Mouse (Mus musculus) forebrain, embryonic 11.5 days (tissue): ENCODE measurements around the gene Tdo2. TPM values are rescaled to one million over a fixed set of nuclear protein-coding genes. Genes with fewer than 3 reads are reported as not detected.

Experiments
- ATAC-seq: fragments of 200-750 bp; cut with Nextera tagmentation; replicated peaks from 2 replicates; pipeline ENCODE4 v1.8.0; 2017; ENCODE audit warnings: moderate TSS enrichment; ENCODE audit not compliant: low FRiP score
- DNase-seq: peaks from one replicate; pipeline ENCODE4 v3.0.0-alpha.2; 2017; ENCODE audit warnings: low spot score
- H3K27ac ChIP-seq: fragments of 300-500 bp; sonication (generic); 2 replicates; pipeline ENCODE4 v1.5.1; 2014; ENCODE audit warnings: low read depth, low read length
- H3K27me3 ChIP-seq: fragments of 300-500 bp; sonication (generic); 2 replicates; pipeline ENCODE4 v1.6.1; 2014; ENCODE audit warnings: mild to moderate bottlenecking, low read length, mixed read lengths; ENCODE audit not compliant: control insufficient read depth, insufficient read depth
- H3K36me3 ChIP-seq: fragments of 300-500 bp; sonication (generic); 2 replicates; pipeline ENCODE4 v1.6.1; 2014; ENCODE audit warnings: mild to moderate bottlenecking, low read length, moderate library complexity, mixed read lengths; ENCODE audit not compliant: control insufficient read depth, insufficient read depth
- H3K4me1 ChIP-seq: fragments of 300-500 bp; sonication (generic); replicated peaks from 2 replicates; pipeline ENCODE4 v1.6.1; 2014; ENCODE audit warnings: low read length, mixed read lengths; ENCODE audit not compliant: control insufficient read depth, insufficient read depth
- H3K4me2 ChIP-seq: fragments of 300-500 bp; sonication (generic); 2 replicates; pipeline ENCODE4 v1.6.1; 2014; ENCODE audit warnings: low read depth, mild to moderate bottlenecking, low read length, moderate library complexity, mixed read lengths; ENCODE audit not compliant: severe bottlenecking
- H3K4me3 ChIP-seq: fragments of 300-500 bp; sonication (generic); 2 replicates; pipeline ENCODE4 v1.5.1; 2014; ENCODE audit warnings: low read depth, low read length
- H3K9ac ChIP-seq: fragments of 300-500 bp; sonication (generic); 2 replicates; pipeline ENCODE4 v1.6.1; 2014; ENCODE audit warnings: low read length
- H3K9me3 ChIP-seq: fragments of 300-500 bp; sonication (generic); 2 replicates; pipeline ENCODE4 v1.6.1; 2016; ENCODE audit warnings: low read length, mixed read lengths; ENCODE audit not compliant: control insufficient read depth
- WGBS: fragments of 180-500 bp; shearing (Covaris S2); extraction: QIAGEN DNeasy Blood & Tissue Kit; methylation state at CpG from one replicate; pipeline ENCODE4 v1.1.7; 2014; 5-methylcytosine and 5-hydroxymethylcytosine counted together
- polyA plus RNA-seq: library from polyadenylated mRNA; unstranded; fragments of >200 nt; fragmentation: Nextera tagmentation; extraction: Ambion mirVana; gene quantifications from 2 replicates; pipeline ENCODE4 v1.2.1, GENCODE M21; 2014

The Tdo2 gene
- polyA plus RNA-seq, 1 experiment from 2014 or later, result not detected

GRCm38 (mm10) chr3:81961336-81961735, 14.7 kb downstream of the Tdo2 start:
- Histone ChIP-seq H3K27me3 (no peaks in the 10 kb centered on the region), H3K27ac (no peak overlapping the region), H3K4me1 (no peaks in the 10 kb centered on the region), H3K9ac (no peak overlapping the region), H3K4me3 (no peak overlapping the region), H3K9me3 (no peaks in the 10 kb centered on the region), H3K36me3 (no peaks in the 10 kb centered on the region), H3K4me2 (no peak overlapping the region)
- DNase-seq (no peak), ATAC-seq (no peak)
- 77% methylated on average over 5 of the region's 5 CpGs for WGBS

GRCm38 (mm10) chr3:81957484-81957883, 18.5 kb downstream of the Tdo2 start:
- Histone ChIP-seq H3K36me3 (no peaks in the 10 kb centered on the region), H3K4me3 (no peak overlapping the region), H3K27me3 (no peaks in the 10 kb centered on the region), H3K9me3 (no peaks in the 10 kb centered on the region), H3K27ac (no peak overlapping the region), H3K9ac (no peak overlapping the region), H3K4me1 (no peaks in the 10 kb centered on the region), H3K4me2 (no peak overlapping the region)
- 93% methylated on average over 5 of the region's 5 CpGs for WGBS
- DNase-seq (no peak), ATAC-seq (no peak)

- H3K27ac ChIP-seq, result no peak overlapping the region
- H3K4me2 ChIP-seq, result no peak overlapping the region
- ATAC-seq, result no peak
- H3K9ac ChIP-seq, result no peak overlapping the region
- DNase-seq, result no peak
- H3K27me3 ChIP-seq, result no peaks in the 10 kb centered on the region
- H3K4me3 ChIP-seq, result no peak overlapping the region
- no peaks in the 10 kb centered on the region for H3K36me3 ChIP-seq
- H3K4me1 ChIP-seq, result no peaks in the 10 kb centered on the region
- H3K9me3 ChIP-seq, result no peaks in the 10 kb centered on the region
- WGBS, result 86% methylated on average over 2 of the region's 2 CpGs
These were observed 24.2 kb downstream of the Tdo2 start for GRCm38 (mm10) chr3:81951785-81952184.

- Histone ChIP-seq H3K4me3 (no peak overlapping the region), H3K27me3 (no peaks in the 10 kb centered on the region), H3K36me3 (no peaks in the 10 kb centered on the region), H3K27ac (no peak overlapping the region), H3K9ac (no peak overlapping the region), H3K4me2 (no peak overlapping the region), H3K4me1 (no peaks in the 10 kb centered on the region), H3K9me3 (no peaks in the 10 kb centered on the region)
- no peak for DNase-seq
- ATAC-seq, result no peak
- WGBS, result 89% methylated on average over 1 of the region's 1 CpGs
These were observed 27.0 kb downstream of the Tdo2 start for GRCm38 (mm10) chr3:81949048-81949447.

GRCm38 (mm10) chr3:81944851-81945393, 31.1 kb downstream of the Tdo2 start:
- 93% methylated on average over 7 of the region's 7 CpGs for WGBS
- H3K36me3 ChIP-seq, result no peaks in the 10 kb centered on the region
- no peaks in the 10 kb centered on the region for H3K27me3 ChIP-seq
- H3K4me1 ChIP-seq, result no peaks in the 10 kb centered on the region
- H3K4me2 ChIP-seq, result no peak overlapping the region
- DNase-seq, result no peak
- ATAC-seq, result no peak
- no peak overlapping the region for H3K27ac ChIP-seq
- H3K9me3 ChIP-seq, result no peaks in the 10 kb centered on the region
- no peak overlapping the region for H3K4me3 ChIP-seq
- H3K9ac ChIP-seq, result no peak overlapping the region

- no peak overlapping the region for H3K27ac ChIP-seq
- 93% methylated on average over 3 of the region's 3 CpGs for WGBS
- no peak overlapping the region for H3K4me3 ChIP-seq
- no peak overlapping the region for H3K9ac ChIP-seq
- no peaks in the 10 kb centered on the region for H3K9me3 ChIP-seq
- no peaks in the 10 kb centered on the region for H3K36me3 ChIP-seq
- ATAC-seq, result no peak
- no peaks in the 10 kb centered on the region for H3K27me3 ChIP-seq
- no peaks in the 10 kb centered on the region for H3K4me1 ChIP-seq
- DNase-seq, result no peak
- H3K4me2 ChIP-seq, result no peak overlapping the region
These were observed 32.9 kb downstream of the Tdo2 start for GRCm38 (mm10) chr3:81943097-81943496.

GRCm38 (mm10) chr3:81942341-81942740, 33.7 kb downstream of the Tdo2 start:
- Histone ChIP-seq H3K9me3 (no peaks in the 10 kb centered on the region), H3K36me3 (no peaks in the 10 kb centered on the region), H3K27me3 (no peaks in the 10 kb centered on the region), H3K4me1 (no peaks in the 10 kb centered on the region), H3K9ac (no peak overlapping the region), H3K4me3 (no peak overlapping the region), H3K4me2 (no peak overlapping the region), H3K27ac (no peak overlapping the region)
- WGBS, result 89% methylated on average over 3 of the region's 3 CpGs
- DNase-seq (no peak), ATAC-seq (no peak)

- Histone ChIP-seq H3K4me3 (no peak overlapping the region), H3K9me3 (no peaks in the 10 kb centered on the region), H3K9ac (no peak overlapping the region), H3K36me3 (no peaks in the 10 kb centered on the region), H3K27ac (no peak overlapping the region), H3K4me1 (no peaks in the 10 kb centered on the region), H3K27me3 (no peaks in the 10 kb centered on the region), H3K4me2 (no peak overlapping the region)
- WGBS, result 91% methylated on average over 3 of the region's 3 CpGs
- no peak for DNase-seq
- ATAC-seq, result no peak
These were observed 37.1 kb downstream of the Tdo2 start for GRCm38 (mm10) chr3:81938924-81939323.

- DNase-seq, result no peak
- H3K27ac ChIP-seq, result no peak overlapping the region
- no peak overlapping the region for H3K4me3 ChIP-seq
- H3K9ac ChIP-seq, result no peak overlapping the region
- no peak overlapping the region for H3K4me2 ChIP-seq
- H3K9me3 ChIP-seq, result no peaks in the 10 kb centered on the region
- H3K27me3 ChIP-seq, result no peaks in the 10 kb centered on the region
- no peak for ATAC-seq
- H3K36me3 ChIP-seq, result no peaks in the 10 kb centered on the region
- 87% methylated on average over 4 of the region's 4 CpGs for WGBS
- no peaks in the 10 kb centered on the region for H3K4me1 ChIP-seq
These were observed 42.7 kb downstream of the Tdo2 start for GRCm38 (mm10) chr3:81933348-81933747.
